Mouse (Mus musculus): ENCODE measurements around the gene BC024978.

Gene BC024978

DNA sequence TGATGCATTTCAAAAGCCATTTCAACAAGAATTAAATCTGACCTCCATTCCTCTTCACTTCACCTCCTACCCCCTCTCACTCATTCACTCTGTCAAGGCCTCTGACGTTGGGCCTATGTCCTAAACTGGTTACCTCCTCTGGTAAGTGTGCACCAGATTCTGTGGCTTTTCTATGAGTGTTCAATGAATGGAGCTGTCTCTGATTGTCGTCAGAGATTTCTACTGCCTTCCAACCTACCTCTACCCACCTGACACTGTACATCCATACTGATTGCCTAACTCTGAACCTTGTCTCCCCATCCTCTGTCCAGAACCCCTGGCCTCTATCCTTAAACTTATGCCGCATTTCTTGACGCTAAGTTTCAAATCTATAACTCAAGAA lies 17.6 kb upstream of the BC024978 start:
- DNase-seq (ENCODE audit: low read depth) = no peak

DNA sequence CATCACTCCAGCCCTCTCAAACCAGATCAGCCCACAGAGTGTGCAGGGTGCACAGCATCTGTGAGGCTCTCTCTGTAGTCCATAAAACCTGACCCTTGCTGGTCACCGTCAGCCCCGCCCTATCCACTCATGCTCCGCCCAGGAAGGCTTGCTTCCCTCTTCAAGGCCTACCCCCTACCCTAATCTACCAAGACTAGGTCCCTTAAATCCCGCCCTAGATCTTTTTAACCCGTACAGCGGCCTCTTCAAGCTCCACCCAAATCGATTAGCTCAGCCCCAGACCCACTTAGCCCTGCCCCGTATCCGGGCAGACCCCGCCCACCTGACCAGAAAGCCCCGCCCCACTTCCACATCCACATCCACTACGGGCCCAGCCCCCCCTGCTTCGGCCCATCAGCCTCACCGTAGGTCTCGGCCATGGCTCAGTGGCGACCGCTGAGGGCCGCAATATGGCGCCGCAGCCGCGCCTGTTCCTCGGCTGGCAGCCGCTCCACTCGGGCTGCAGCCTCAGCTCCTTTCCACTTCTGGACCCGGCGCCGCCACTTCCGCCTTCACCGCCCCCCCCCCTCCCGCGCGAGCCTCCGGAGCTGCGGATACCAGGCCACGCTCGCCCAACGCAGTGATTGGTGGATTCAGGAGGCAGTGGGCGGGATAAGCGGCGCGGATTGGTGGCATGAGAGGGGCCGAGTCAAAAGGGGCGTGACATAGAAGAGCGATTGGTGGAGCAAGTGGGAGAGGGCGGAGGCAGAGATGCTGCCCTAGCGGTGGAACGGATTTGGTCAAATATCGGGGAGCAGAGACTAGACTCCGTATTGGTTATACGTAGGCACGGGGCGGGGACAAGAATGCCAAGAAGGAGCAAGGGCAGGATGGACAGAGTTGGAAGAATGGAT lies 17.0 kb upstream of the BC024978 start, which contains the start of gene Rab4b:
Rab4b (minus strand) TSS at position 573 of the 893 bp plus-strand sequence.
- peak; percentile 100 for DNase-seq (ENCODE audit: low read depth)

DNA sequence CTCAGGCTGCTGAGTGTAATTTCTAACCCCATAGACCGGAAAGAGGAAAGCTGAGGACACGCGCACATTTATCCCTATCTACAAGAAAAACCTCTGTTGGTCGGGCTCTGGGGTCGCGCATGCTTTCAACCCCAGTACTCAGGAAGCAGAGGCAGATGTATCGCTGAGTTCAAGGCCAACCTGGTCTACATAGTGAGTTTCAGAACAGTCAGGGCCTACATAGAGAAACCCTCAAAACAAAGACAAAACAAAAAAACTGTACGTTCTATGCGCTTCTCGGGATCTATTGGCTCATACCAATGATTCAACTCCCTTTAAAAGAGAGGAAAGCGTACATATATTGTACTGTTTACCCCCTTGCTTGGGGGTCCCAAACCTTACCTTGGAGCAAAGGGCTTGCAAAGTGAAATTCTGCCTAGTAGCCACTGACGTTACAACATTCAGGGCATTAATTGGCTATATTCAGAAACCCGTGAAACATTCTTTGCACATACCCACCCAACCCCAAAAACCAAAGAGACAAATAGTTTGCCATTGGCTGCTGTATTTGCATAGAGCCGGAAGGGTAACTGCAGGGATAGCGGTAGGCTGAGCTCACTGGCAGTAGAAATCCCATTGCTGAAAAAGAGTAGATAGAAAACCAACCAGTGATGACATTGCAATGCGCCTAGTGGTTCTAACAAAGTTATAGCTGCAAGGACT lies 16.2 kb upstream of the BC024978 start:
- DNase-seq (ENCODE audit: low read depth) = no peak

DNA sequence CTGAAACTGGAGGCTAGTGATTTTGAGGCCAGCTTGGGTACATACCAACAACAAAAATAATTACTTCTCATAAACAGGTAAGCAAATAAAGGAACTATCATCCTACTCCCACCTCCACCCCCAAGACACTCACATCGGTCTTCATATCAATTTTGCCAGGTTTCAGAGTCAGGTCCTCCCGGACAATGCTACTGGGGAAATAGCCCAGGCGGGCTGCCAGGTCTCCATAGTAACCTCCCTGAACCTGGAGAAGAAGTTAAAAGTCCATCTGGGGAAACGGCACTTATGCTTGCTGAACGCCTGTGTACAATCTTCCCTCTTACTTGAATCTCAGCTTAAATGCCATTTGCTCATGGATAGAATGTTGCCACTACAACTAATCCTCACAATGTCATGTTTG lies 15.5 kb upstream of the BC024978 start:
- no peak for DNase-seq (ENCODE audit: low read depth)

DNA sequence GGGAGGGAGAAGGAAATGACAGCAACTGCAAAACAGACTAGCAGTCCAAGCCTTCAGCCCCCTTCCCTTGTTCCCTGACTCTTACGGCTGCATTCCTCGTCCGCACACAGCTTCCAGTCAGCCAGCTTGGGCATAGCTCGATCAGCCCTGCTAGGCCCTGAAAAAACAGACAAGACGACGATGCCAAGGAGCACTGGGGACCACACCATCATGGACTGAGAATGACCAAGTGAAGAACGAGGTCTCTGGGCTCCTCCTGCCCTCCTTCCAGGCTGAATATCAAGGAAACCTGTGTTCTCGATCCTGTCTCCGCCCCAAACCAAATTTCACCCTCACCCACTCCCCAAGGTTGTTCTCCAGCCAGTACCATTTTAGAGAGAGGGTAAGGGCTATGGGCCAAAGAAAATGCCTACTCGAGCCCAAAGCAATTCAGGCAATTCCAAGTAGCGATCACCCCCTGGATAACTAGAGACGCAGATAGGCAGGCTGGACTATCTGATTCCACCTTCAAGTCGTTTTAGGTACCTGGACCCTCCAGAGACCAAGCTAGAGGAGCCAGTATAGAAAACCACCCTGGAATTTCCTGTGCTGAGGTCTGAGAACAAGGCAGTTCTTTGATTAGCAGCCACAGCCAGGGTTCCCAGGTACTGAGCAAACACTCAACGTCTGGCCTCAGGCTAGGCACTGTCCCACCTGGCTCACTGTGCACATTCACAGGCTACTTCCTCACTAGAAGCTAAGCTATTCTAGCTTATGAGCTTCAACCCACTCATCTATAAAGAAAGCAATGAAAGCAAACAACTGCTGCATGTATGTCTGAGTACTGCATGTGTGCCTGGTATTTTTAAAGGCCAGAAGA lies 14.5 kb upstream of the BC024978 start, which contains the start of the genes Gm21983 and Mia:
Gm21983 (minus strand) TSS at position 250 of the 859 bp plus-strand sequence.
Mia (minus strand) TSS at position 321 of the 859 bp plus-strand sequence.
- DNase-seq (ENCODE audit: low read depth) = no peak

DNA sequence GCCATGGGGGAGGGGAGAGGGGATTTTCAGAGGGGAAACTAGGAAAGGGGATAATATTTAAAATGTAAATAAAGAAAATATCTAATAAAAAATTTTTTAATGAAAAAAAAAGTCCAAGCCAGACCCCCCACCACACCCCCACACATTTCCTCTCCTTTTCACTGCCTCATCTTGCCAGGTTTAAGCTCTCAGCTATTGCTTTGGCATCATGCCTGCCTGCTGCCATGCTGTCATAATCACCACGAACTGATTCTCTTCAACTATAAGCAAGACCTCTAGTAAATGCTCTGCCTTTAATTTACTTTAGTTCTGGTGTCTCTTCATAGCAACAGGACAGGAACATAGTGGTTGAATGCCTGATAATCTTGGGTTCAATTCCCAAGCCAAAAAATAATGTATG lies 13.1 kb upstream of the BC024978 start:
- DNase-seq (ENCODE audit: low read depth) = no peak

DNA sequence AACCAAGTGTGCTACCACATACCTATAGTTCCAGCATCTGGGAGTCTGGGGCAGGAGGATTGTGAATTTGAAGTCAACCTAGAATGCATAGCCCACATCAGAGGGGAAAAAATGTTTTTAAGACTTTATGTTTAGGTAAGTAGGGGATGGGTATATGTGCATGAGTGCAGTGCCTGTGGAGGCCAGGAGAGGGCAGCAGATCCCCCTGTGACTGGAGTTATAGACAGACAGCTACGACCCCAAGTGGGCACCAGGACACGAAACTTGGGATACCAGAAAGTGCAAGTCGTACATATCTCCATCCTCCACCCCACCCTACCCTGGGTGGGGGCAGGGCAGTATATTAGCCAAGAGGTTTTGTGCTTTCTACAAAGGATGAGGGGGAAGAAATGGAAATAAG lies 10.6 kb upstream of the BC024978 start:
- peak; percentile 67 for DNase-seq (ENCODE audit: low read depth)

DNA sequence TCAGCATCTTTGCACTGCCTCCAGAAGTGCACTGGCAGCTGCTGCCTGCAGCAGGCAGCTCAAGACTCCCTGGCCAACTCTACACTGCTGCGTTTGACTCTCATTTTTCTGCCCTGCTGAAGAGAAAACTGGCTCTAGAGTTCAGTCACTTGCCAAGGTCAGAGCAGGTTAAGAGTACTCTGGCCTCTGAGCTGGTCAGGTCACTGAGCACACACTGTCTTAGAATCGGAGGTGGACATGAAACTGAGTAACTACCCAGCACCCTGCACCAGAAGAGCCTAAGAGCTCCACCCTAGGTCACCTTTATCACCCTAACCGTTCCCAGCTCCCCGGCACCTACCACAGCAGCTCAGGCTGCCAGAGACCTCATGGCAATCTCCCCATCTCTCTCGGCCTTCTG lies 9.6 kb upstream of the BC024978 start:
- no peak for DNase-seq (ENCODE audit: low read depth)

DNA sequence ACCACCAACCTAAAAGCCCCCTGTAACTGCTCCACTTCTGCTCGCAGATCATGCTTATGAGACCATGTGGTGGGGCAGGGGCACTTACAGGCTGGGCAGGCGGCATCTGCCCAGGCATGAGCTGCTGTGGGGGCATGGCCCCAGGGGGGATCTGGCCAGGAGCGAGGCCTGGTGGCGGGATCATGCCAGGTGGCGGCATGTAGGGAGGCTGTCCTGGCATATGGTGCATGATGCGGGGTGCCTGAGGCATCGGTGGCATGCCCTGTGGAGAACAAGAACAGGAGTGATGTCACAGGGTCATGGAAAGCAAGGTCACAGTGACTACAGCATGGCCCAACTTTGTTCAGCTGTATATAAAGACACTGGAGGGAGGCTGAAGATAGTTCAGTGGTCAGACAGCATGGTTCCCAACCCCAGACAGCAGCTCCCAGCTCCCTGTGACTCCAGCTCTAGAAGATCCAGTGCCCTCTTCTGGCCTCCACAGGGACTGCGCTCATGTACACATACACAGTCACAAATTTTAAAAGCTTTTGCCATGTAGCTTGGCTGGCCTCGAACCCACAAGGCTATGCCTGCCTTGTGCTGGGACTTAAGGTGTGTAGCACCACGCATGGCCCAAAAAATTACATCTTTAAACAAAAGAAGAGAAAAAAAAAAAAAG lies 6.2 kb upstream of the BC024978 start:
- DNase-seq (ENCODE audit: low read depth) = peak; percentile 25

DNA sequence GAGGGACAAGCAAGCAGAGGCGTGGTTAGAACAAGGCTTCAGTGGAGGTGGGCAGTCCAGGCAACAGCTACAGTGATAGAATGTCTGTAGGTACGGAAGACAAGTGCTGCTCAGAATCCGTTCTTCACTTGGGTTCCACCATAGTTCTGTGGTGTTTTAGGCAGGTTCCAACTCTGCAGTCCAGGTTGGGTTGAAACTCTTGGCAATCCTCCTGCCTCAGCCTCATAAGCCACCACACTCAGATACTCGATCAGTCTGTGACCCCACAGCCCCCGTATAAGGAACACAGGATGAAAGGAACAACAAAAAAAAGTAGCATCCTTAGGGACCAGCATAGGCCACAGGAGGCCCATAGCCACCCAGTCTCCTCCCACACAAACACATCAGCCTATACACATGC lies 3.1 kb upstream of the BC024978 start:
- no peak for DNase-seq (ENCODE audit: low read depth)

DNA sequence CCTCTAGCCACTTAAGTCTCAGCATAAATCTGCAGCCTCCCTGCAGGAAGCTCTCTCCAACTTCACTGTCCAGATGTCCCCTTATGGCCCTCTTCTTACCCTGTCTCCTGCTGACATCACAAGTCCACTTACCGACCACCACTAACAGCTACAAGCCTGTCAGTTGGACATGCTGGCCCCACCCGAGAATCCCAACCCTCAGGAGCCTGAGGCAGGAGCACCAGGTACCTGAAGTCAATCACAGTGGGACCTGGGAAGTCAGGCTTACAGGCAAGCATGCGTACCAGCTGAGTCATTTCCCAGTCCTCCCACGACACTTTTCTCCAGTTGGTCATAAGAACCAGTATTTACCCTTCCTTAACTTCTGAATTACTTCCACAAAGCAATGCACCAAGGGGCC lies 1.9 kb upstream of the BC024978 start:
- no peak for DNase-seq (ENCODE audit: low read depth)

DNA sequence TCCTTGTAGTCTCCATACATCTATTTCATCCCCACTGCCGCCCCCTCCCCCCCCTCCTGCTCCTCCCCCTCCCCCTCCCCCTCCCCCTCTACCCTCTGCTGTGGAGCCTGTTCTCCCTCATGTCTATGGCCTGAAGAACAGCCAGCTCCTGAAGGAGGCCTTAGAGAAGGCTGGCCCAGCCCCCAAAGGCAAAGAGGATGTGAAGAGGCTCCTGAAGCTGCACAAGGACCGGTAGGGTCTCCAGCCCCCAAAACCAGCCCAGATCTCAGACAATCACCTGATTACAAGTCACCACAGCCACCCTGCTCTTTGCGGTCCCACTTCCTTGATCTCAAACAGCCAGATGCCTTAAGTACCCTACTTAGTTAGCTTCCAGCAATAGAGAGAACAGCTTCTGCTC lies 1.6 kb downstream of the BC024978 start:
- DNase-seq (ENCODE audit: low read depth) = no peak

DNA sequence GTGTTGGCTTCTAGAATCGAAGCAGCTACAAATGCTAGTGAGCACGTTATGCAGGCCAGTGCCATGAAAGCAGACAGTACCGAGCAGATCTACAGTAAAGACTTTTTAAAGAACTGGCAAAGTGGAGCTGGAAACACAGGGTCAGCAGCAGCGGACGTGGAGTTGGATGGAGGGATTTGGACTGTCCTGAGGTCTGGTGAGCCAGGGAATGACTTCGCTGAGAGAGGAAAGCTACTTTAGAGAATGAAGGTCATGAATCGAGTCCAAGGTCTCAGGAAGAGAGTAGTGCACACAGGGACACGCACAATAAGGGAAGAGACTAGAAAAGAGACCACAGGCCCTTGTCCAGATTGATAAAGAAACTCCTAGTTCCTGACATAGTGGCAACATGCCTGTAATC lies 2.1 kb downstream of the BC024978 start:
- DNase-seq (ENCODE audit: low read depth) = no peak

DNA sequence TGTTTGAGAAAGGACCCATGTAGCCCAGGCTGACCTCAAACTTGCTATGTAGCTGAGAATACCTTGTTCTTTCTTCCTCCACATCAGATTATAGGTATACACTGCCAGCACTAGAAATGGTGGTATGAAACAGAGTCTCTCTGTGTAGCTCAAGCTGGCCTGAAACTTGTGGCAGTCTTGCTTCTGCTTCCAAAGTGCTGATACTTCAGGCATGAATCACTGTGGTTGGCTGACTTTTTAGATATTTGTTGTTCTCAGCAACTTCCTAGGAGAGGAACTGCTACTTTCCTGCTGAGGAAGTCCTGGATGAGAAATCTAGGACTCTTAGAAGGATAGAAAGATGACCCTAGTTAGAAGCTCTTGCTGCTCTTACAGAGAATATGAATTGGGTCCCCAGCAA lies 2.8 kb downstream of the BC024978 start:
- DNase-seq (ENCODE audit: low read depth) = no peak

DNA sequence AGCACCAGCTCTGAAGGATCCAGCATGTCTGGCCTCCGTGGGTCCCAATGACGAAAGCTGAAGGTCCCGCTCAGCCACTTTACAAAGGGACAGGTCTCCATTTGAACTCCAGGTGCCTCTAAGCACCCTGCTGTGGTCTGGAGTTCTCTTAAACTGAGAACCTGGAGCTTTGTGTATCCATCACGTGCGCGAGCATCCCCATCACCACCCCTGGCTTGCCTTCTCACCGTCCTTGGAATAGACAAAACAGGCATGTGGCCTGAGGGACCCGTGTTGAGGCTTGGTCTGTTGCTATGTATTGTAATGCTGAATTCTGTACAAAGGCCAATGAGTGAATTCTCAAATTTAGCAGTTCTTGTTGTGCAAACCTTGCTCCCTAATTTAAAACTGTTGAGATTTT lies 3.2 kb downstream of the BC024978 start:
- no peak for DNase-seq (ENCODE audit: low read depth)

DNA sequence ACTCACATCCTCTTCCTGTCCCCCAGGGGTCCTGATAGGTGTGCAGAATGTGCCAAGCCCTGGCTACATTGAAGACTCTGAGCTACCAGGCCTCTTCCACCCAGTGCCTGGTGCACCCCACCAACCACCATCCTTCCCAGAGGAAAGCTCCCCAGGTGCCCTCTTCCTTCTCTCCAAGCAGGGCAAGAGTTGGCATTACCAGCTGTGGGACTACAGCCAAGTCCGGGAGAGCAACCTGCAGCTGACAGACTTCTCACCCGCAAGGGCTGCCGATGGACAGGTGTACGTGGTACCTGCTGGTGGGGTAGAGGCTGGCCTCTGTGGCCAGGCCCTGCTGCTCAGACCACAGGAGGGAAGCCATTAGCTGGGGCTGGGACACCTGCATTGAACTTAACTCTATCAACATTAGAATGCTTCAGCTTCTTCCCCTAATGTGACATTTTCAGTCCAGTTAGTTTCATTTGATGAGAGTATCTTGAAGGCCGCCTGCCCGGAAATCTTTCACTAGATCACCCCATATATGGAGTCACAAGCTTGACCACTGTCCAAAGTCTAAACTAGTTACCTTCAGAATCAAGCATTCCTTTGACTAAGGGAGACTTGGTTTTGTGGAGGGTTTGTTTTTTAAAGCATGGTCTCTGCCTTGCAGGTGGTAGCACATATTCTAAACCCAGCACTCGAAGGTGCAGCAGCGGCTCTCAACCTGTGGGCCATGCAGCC lies 8.3 kb downstream of the BC024978 start:
- no peak for DNase-seq (ENCODE audit: low read depth)

DNA sequence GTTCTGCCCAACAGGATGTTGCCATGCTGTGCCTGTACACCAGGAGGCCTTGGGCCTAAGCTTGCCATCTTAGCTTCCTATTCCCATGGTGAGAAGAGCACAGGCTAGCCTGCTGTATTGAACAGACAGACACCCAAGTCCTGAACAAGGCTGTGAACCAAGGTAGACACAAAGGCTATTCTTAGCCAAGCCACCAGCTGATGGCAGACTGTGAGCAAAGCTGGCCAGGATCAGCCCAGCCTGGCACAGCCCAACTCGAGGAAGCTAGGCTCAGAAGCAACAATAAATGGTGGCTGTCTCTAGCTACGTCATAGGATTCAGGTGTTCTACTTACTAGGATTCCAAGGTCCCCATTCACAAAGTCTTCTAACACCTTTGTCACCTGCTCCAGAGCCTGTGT lies 17.0 kb downstream of the BC024978 start:
- no peak for DNase-seq (ENCODE audit: low read depth)

DNA sequence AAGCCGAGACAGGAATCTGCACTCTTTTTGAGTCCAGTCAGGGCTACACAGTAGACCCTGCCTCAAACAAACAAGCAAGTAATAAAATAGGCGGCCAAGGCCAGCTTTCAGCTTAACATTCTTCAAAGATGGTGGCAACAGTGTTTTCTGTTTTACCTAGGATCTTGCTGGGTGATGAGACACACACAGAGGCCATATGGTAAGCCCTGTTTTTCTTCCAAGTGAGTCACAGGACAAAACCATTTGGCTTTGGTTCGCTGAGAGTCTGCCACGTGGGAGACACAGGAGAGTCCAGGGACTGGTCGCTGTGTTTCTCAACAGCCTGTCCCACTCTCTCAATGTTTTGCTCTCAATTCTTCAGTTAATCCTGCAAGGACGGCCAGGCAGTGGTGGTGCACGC lies 23.0 kb downstream of the BC024978 start:
- DNase-seq (ENCODE audit: low read depth) = no peak

DNA sequence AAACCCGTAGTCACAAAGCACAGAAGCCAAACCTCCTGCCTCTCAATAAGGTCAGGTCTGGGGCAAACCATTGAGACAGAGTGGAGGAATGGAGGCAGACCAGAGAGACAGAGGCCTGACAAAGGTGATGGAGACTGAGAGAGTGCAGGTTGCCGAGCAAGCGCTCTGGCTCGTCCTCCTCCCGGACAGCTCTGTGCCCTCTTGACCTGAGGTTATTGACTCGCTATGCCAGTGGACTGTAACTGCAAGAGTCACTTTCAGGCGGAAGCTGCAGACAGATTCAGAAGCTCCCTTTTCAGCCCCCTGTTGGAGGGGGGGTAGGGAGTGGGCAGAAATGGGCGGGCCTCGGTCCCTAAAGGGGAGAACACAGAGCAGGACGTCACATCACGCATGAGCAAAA lies 24.4 kb downstream of the BC024978 start:
- no peak for DNase-seq (ENCODE audit: low read depth)

DNA sequence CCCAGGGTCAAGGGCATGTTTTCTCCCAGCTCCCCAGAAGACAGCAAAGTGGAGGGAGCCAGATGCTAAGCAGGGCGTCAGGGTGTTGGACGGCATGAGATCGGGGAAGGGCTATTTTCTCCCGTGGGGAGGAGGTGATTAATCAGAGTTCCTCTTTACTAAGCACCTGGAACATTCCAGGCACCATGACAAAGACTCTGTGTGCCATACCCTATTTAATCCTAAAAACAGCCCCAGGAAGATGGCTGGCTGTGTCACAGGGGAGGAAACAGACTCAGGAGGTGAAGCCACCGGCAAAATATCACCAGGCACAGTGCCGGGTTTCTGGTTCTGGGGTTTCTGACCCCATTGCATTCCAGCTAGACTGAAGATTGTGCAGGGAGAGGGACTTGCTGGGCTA lies 26.4 kb downstream of the BC024978 start:
- no peak for DNase-seq (ENCODE audit: low read depth)

DNA sequence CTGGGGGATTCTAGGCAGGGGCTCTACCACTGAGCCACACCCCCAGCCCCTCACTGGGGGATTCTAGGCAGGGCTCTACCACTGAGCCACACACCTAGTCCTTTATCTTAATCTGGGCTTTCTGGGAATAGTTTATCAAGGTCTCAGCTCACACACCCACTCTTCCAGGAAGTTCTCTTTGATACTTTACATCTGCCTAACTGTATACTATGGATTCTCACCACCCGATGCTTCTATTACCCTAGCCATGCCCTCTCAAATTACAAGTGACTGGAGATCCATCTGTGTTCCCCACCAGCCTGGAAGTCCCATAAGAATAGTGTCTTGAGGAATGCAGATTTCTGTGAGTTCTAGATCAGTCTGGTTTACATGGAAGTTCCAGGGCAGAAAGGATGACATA lies 27.0 kb downstream of the BC024978 start:
- DNase-seq (ENCODE audit: low read depth) = no peak
